Mouse (Mus musculus) small intestine, adult 2 months (tissue): ENCODE data around the gene Ctu2.

ENCODE experiments used
- CTCF ChIP-seq: fragments of 200-500 bp; IDR thresholded peaks from 2 replicates; pipeline ENCODE4 v1.5.1; 2012; ENCODE audit warnings: low read depth, mild to moderate bottlenecking, control low read depth, inconsistent platforms, low read length, moderate library complexity, mixed read lengths; ENCODE audit not compliant: insufficient replicate concordance, insufficient read length; ENCODE audit errors: extremely low read depth
- POLR2A ChIP-seq: fragments of 200-500 bp; IDR thresholded peaks from 2 replicates; pipeline ENCODE4 v1.6.1; 2012; ENCODE audit warnings: low read depth, mild to moderate bottlenecking, control low read depth, inconsistent platforms, low read length, moderate library complexity

DNA sequence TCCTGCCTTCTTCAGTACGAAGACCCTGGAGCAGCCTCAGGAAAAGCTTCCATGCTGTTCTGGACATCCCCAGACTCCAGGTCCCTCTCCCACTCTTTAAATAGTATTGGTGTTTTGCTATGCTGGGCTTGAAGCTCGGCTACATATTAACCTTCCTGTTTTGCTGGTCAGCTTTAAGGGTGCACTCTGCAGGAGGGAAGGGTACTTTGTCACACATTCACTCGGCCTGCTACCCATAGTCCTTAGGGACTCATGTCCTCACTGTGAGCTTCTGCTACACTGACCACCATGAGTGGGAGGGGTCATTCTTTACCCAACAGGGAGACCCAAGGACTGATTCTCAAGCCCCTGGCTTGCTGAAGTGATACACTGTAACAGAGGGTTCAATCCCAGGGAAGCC lies 45.3 kb upstream of the Ctu2 start:
- TF ChIP-seq CTCF (no peak), POLR2A (no peak)
